Mouse (Mus musculus): ENCODE data around the gene Kdm5c.
"Not testable (repeated sequence)": the region's sequence is repeated elsewhere in the genome, so short reads cannot be mapped to it uniquely, and the experiment has no call there.

The Kdm5c gene

GRCm38 (mm10) chrX:152287026-152287425 is 54.2 kb downstream of the Kdm5c start:
- DNase-seq (ENCODE audit: low spot score), result not testable (repeated sequence)

GRCm38 (mm10) chrX:152306224-152306623 is 73.4 kb downstream of the Kdm5c start:
- DNase-seq (ENCODE audit: low spot score), result no peak

- DNase-seq (ENCODE audit: low spot score), result no peak
Observed at GRCm38 (mm10) chrX:152307371-152307770, 74.6 kb downstream of the Kdm5c start.

GRCm38 (mm10) chrX:152307942-152308341 is 75.1 kb downstream of the Kdm5c start:
- peak; percentile 6 for DNase-seq (ENCODE audit: low spot score)

- no peak for DNase-seq (ENCODE audit: low spot score)
Observed at GRCm38 (mm10) chrX:152320535-152320934, 87.7 kb downstream of the Kdm5c start.

GRCm38 (mm10) chrX:152322776-152323175 is 90.0 kb downstream of the Kdm5c start:
- no peak for DNase-seq (ENCODE audit: low spot score)

- no peak for DNase-seq (ENCODE audit: low spot score)
Observed at GRCm38 (mm10) chrX:152323584-152323983, 90.8 kb downstream of the Kdm5c start.
